Mouse (Mus musculus): Measurements from ENCODE around the gene Ccn2. TPM values are rescaled to one million over a fixed set of nuclear protein-coding genes. Genes with fewer than 3 reads are reported as not detected.

The Ccn2 gene
- polyA plus RNA-seq, 1 experiment from 2014 or later, result 7.5 TPM

DNA sequence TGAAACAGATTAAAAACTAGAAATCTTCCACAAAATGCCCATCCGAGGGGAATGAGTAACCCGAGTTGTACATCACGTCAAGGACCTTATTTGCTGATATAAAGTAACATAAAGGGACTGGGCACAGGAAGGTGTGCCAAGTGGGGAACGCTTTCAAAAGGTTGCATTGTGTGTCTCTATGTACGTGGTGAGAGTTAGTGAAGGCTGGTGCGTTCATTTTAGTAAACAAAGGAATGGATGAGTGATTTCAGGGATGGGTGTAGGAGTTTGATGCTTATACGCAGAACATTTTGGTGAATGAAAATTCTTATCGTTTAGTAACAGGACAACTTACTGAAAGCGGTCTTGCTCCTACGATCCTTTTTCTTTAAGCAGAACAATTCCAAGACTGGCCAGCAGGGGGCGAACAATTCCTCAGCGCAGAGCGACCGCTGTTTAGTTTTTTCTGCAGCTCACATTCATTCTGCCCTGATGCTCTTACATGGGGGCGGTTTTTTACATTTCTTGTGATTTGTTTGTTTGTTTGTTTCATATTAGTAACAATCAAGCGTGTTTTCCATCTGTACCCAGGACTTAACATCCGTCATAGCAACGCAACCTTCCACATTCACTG, 35.3 kb downstream of the Ccn2 start:
- Histone ChIP-seq H3K27ac (no peak overlapping the region), H3K36me3 (no peaks in the 10 kb centered on the region), H3K27me3 (no peaks in the 10 kb centered on the region), H3K4me2 (peak overlapping the region; percentile 34), H3K9ac (replicated peaks) (no peak overlapping the region), H3K4me1 (replicated peaks) (peaks cover 8% of the 10 kb centered on the region), H3K4me3 (replicated peaks) (no peak overlapping the region), H3K9me3 (no peaks in the 10 kb centered on the region)
- no peak for ATAC-seq (ENCODE audit: insufficient number of reproducible peaks, insufficient read depth, low FRiP score, low TSS enrichment, low read depth)
- 27% methylated on average over 18 of the region's 18 CpGs for WGBS

DNA sequence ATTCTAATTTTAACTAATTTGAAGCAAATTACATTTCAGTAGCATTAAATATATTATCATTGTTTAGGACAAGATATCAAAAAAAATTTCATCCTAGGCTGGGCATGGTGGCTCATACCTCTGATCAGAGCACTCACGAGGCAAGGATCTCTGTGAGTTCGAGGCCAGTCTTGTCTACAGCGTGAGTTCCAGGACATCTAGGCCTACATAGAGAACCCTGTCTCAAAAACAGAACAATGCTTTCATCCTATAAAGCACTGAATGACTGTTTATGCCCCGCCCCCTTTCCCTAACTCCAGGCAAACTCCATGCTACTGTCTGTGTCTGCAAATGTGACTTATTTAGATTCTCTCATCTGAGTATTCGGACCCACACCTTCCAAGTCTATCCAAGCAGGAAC, 35.9 kb downstream of the Ccn2 start:
- no peaks in the 10 kb centered on the region for H3K27me3 ChIP-seq
- H3K4me3 ChIP-seq (replicated peaks), result no peak overlapping the region
- 90% methylated on average over 5 of the region's 5 CpGs for WGBS
- H3K27ac ChIP-seq, result no peak overlapping the region
- no peak overlapping the region for H3K4me2 ChIP-seq
- H3K9ac ChIP-seq (replicated peaks), result no peak overlapping the region
- peaks cover 10% of the 10 kb centered on the region for H3K4me1 ChIP-seq (replicated peaks)
- no peak; the same call in 1 of the 2 replicates for ATAC-seq (ENCODE audit: insufficient number of reproducible peaks, insufficient read depth, low FRiP score, low TSS enrichment, low read depth)
- no peaks in the 10 kb centered on the region for H3K36me3 ChIP-seq
- no peaks in the 10 kb centered on the region for H3K9me3 ChIP-seq

DNA sequence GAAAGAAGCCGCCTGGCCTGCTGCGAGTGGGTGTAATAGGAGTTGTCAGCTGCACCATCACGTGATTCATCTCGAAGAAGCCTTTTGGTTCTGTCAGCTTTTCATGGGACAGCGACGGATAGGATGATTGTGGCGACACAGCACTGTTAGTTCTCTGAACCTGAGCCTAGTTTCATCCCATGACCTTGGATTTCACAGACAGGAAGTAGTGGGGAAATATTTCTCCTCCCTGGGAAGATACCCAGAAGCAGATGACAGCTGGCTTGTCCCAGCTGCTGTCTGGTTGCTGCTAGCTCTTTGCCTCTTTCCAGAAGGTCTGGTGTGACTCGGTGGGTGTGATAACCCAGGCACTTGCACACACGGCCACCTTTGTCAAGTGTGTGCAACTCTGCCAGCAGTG, 39.0 kb downstream of the Ccn2 start:
- Histone ChIP-seq H3K4me1 (replicated peaks) (peaks cover 19% of the 10 kb centered on the region), H3K4me2 (no peak overlapping the region), H3K27ac (no peak overlapping the region), H3K4me3 (replicated peaks) (no peak overlapping the region), H3K9ac (replicated peaks) (no peak overlapping the region), H3K9me3 (no peaks in the 10 kb centered on the region), H3K36me3 (no peaks in the 10 kb centered on the region), H3K27me3 (no peaks in the 10 kb centered on the region)
- no peak for ATAC-seq (ENCODE audit: insufficient number of reproducible peaks, insufficient read depth, low FRiP score, low TSS enrichment, low read depth)
- 82% methylated on average over 9 of the region's 9 CpGs for WGBS

DNA sequence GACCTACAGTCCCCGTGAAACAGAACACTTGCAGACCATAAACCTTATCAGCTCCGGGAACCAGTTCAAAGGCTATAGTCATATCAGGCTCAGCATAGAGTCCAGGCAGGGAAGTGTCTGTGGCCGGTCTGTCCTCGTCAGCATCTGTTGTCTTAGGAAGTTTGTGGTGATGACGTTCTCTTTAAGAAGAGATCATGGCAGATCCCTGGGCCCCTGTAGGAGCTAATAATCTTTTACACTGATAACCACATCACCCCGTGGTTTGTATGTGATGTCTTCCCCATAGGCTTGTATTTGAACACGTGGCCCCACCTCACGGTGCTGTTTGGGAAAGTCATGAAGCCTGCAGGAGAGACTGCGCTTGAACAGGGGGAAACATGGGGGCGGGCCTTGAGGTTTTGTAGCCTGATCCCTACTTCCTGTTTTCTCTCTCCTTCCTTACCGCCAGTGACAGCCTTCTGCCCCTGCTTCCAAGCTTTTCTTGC, 40.1 kb downstream of the Ccn2 start:
- H3K4me2 ChIP-seq, result no peak overlapping the region
- H3K9ac ChIP-seq (replicated peaks), result no peak overlapping the region
- ATAC-seq (ENCODE audit: insufficient number of reproducible peaks, insufficient read depth, low FRiP score, low TSS enrichment, low read depth), result no peak
- 69% methylated on average over 11 of the region's 11 CpGs for WGBS
- H3K9me3 ChIP-seq, result no peaks in the 10 kb centered on the region
- H3K27me3 ChIP-seq, result no peaks in the 10 kb centered on the region
- H3K36me3 ChIP-seq, result no peaks in the 10 kb centered on the region
- no peak overlapping the region for H3K27ac ChIP-seq
- no peak overlapping the region for H3K4me3 ChIP-seq (replicated peaks)
- H3K4me1 ChIP-seq (replicated peaks), result peaks cover 25% of the 10 kb centered on the region

- H3K4me1 ChIP-seq (replicated peaks), result peaks cover 28% of the 10 kb centered on the region
- H3K9ac ChIP-seq (replicated peaks), result no peak overlapping the region
- no peak overlapping the region for H3K27ac ChIP-seq
- 96% methylated on average over 10 of the region's 10 CpGs for WGBS
- H3K4me2 ChIP-seq, result no peak overlapping the region
- H3K4me3 ChIP-seq (replicated peaks), result no peak overlapping the region
- no peak for ATAC-seq (ENCODE audit: insufficient number of reproducible peaks, insufficient read depth, low FRiP score, low TSS enrichment, low read depth)
- no peaks in the 10 kb centered on the region for H3K36me3 ChIP-seq
- H3K9me3 ChIP-seq, result no peaks in the 10 kb centered on the region
- no peaks in the 10 kb centered on the region for H3K27me3 ChIP-seq
These were observed 40.6 kb downstream of the Ccn2 start for GRCm38 (mm10) chr10:24635884-24636283.

- H3K4me2 ChIP-seq, result no peak overlapping the region
- WGBS, result 83% methylated on average over 2 of the region's 2 CpGs
- no peak for ATAC-seq (ENCODE audit: insufficient number of reproducible peaks, insufficient read depth, low FRiP score, low TSS enrichment, low read depth)
These were observed 41.7 kb downstream of the Ccn2 start for GRCm38 (mm10) chr10:24636986-24637385.

DNA sequence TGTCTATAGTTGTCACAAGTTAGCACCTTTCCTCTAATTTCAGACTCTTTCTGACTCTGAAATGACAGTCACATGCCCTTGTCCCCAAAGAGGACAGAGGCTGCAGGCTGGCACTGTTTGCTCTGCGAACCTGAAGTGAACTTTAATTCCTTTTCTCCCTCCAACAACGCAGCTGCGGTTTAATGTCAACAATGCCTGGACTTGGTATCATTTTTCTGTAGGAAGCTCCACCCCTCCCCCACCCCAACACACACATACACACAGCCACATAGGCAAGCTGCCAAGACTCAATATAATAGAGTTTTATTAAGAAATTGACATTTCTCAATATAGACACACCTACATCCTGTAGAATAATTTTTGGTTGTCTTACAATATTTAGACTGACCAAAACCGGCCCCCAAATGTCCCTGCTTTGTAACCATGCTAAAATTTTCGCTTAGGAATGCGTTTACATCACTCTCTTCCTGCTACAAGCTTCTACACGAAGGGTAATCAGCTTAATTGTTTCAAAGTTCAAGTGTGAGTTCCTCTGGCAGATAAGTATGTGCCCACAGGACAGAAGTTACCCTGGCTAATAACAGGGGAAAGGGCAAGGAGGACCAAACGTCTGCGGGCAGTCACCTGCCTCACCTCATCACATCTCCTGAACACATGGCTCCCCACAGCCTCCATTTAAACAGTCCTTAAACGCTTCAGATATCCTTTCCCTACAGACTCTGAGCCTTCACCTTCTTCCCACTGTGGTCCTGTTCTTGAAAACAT, 43.2 kb downstream of the Ccn2 start:
- no peak for ATAC-seq (ENCODE audit: insufficient number of reproducible peaks, insufficient read depth, low FRiP score, low TSS enrichment, low read depth)
- no peaks in the 10 kb centered on the region for H3K9me3 ChIP-seq
- H3K4me1 ChIP-seq (replicated peaks), result peaks cover 31% of the 10 kb centered on the region
- H3K27ac ChIP-seq, result peak overlapping the region; percentile 14; the same call in 1 of the 2 replicates
- H3K4me2 ChIP-seq, result no peak overlapping the region
- no peaks in the 10 kb centered on the region for H3K36me3 ChIP-seq
- H3K9ac ChIP-seq (replicated peaks), result no peak overlapping the region
- no peaks in the 10 kb centered on the region for H3K27me3 ChIP-seq
- H3K4me3 ChIP-seq (replicated peaks), result no peak overlapping the region
- WGBS, result 44% methylated on average over 10 of the region's 10 CpGs

More at GRCm38 (mm10) chr10:24636986-24637385, 41.7 kb downstream of the Ccn2 start:
- H3K9ac ChIP-seq (replicated peaks), result no peak overlapping the region
- no peaks in the 10 kb centered on the region for H3K27me3 ChIP-seq
- peaks cover 31% of the 10 kb centered on the region for H3K4me1 ChIP-seq (replicated peaks)
- H3K4me3 ChIP-seq (replicated peaks), result no peak overlapping the region
- H3K27ac ChIP-seq, result no peak overlapping the region
- no peaks in the 10 kb centered on the region for H3K9me3 ChIP-seq
- no peaks in the 10 kb centered on the region for H3K36me3 ChIP-seq

DNA sequence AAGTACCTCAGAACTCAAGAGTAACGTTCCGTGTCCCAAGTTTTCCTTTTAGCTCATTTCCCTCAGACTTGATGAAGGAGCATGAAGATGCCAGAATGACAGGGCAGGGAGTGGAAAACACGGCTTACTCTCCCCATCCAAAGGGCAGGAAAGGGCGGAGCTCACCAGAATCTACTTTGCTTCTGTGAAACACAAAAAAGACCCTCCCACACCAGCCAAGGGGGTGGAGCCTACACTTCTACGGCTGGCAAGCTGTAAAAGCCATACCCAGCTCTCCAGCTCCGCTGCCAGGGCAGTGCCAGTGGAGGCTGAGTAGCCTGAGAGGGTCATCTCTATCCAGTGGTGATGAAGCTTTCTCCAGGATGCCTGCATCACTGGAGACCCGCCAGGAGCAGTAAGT, 44.4 kb downstream of the Ccn2 start:
- no peak for ATAC-seq (ENCODE audit: insufficient number of reproducible peaks, insufficient read depth, low FRiP score, low TSS enrichment, low read depth)
- Histone ChIP-seq H3K9me3 (no peaks in the 10 kb centered on the region), H3K9ac (replicated peaks) (no peak overlapping the region), H3K27ac (no peak overlapping the region), H3K4me2 (0 out of 2 replicates have a peak overlapping the region, but pooled peaks have one; percentile 3), H3K36me3 (no peaks in the 10 kb centered on the region), H3K4me3 (replicated peaks) (no peak overlapping the region), H3K27me3 (no peaks in the 10 kb centered on the region), H3K4me1 (replicated peaks) (peaks cover 31% of the 10 kb centered on the region)
- 48% methylated on average over 7 of the region's 7 CpGs for WGBS

DNA sequence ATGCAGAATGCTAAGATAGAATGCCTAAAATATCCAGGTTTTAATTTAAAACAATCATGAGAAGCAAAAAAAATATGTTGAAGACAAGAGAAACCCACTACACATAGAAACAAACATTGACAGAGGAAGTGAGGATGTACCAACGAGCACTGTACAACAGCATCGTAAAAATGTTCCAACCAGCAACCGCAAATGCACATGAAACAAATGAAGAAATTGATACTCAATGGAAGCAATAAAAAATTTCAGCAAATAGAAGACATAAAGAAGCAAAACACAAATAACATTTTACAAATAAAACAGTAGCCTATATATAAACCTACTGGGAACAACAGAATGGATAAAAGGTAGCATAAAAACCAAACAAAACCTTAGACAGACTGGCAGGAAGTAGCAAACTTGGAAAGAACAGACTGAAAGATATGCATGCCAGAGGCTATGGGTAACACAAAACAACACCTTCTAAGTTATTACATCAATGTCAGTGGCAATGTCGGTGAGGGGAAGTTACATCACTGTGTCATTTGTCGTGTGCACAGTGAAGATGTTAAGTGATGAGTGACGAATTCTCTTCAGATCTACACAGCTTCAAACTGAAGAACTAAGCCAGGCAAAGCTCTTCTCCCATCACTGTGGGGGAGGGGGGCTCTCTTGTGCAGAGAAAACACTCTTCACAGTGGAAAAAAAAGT, 45.1 kb downstream of the Ccn2 start:
- H3K36me3 ChIP-seq, result no peaks in the 10 kb centered on the region
- no peak overlapping the region for H3K9ac ChIP-seq (replicated peaks)
- H3K27ac ChIP-seq, result no peak overlapping the region
- no peak overlapping the region for H3K4me3 ChIP-seq (replicated peaks)
- WGBS, result 73% methylated on average over 6 of the region's 6 CpGs
- no peaks in the 10 kb centered on the region for H3K27me3 ChIP-seq
- no peak for ATAC-seq (ENCODE audit: insufficient number of reproducible peaks, insufficient read depth, low FRiP score, low TSS enrichment, low read depth)
- H3K4me1 ChIP-seq (replicated peaks), result peaks cover 31% of the 10 kb centered on the region
- H3K9me3 ChIP-seq, result no peaks in the 10 kb centered on the region
- no peak overlapping the region for H3K4me2 ChIP-seq

- 61% methylated on average over 14 of the region's 14 CpGs for WGBS
- H3K27ac ChIP-seq, result no peak overlapping the region
- peaks cover 29% of the 10 kb centered on the region for H3K4me1 ChIP-seq (replicated peaks)
- no peaks in the 10 kb centered on the region for H3K36me3 ChIP-seq
- no peak overlapping the region for H3K9ac ChIP-seq (replicated peaks)
- H3K9me3 ChIP-seq, result no peaks in the 10 kb centered on the region
- no peak for ATAC-seq (ENCODE audit: insufficient number of reproducible peaks, insufficient read depth, low FRiP score, low TSS enrichment, low read depth)
- H3K27me3 ChIP-seq, result no peaks in the 10 kb centered on the region
- no peak overlapping the region for H3K4me2 ChIP-seq
- no peak overlapping the region for H3K4me3 ChIP-seq (replicated peaks)
These were observed 46.3 kb downstream of the Ccn2 start for GRCm38 (mm10) chr10:24641416-24642140.

All from limb, embryonic 12.5 days (tissue).